Mouse (Mus musculus) ES-E14 (cell line): ENCODE data around the gene Ubtf. TPM values are rescaled to one million over a fixed set of nuclear protein-coding genes. Genes with fewer than 3 reads are reported as not detected.
A peak's percentile ranks its signal among the peaks of the same experiment; 100 is the strongest.

ENCODE experiments used
- DNase-seq: peaks from one replicate; pipeline ENCODE4 v3.0.0-alpha.2; 2013; ENCODE audit warnings: low read depth, low spot score
- H3K27ac ChIP-seq: 2 replicates; pipeline ENCODE4 v1.5.1; 2012; ENCODE audit warnings: low read depth, mild to moderate bottlenecking, low read length, moderate library complexity, mixed read lengths; ENCODE audit not compliant: poor library complexity, insufficient read depth, severe bottlenecking
- H3K36me3 ChIP-seq: 2 replicates; pipeline ENCODE4 v1.6.1; 2012; ENCODE audit warnings: mild to moderate bottlenecking, low read length, moderate library complexity, mixed read lengths; ENCODE audit not compliant: control insufficient read depth, poor library complexity, insufficient read depth, severe bottlenecking
- H3K4me1 ChIP-seq, 2 experiments: fragments of 150-350 bp in 1 of 2; sonication (generic) in 1 of 2; 2 replicates each; pipeline ENCODE4 v1.6.1; 2012; ENCODE audit warnings: low read length in 2 of 2, mild to moderate bottlenecking in 1 of 2, mixed read lengths in 1 of 2; ENCODE audit not compliant: control insufficient read depth in 2 of 2, insufficient read depth in 2 of 2, poor library complexity in 1 of 2
- H3K4me3 ChIP-seq, 2 experiments: fragments of 150-350 bp in 1 of 2; sonication (generic) in 1 of 2; 2 replicates each; pipeline ENCODE4 v1.5.1; 2012; ENCODE audit warnings: low read length in 2 of 2, low read depth in 1 of 2, mild to moderate bottlenecking in 1 of 2, mixed read lengths in 1 of 2; ENCODE audit not compliant: insufficient read depth in 1 of 2, poor library complexity in 1 of 2, severe bottlenecking in 1 of 2
- H3K9ac ChIP-seq: 2 replicates; pipeline ENCODE4 v1.6.1; 2012; ENCODE audit warnings: low read depth, mild to moderate bottlenecking, low read length, mixed read lengths; ENCODE audit not compliant: poor library complexity, insufficient read depth, severe bottlenecking
- H3K9me3 ChIP-seq: fragments of 150-350 bp; sonication (generic); 2 replicates; pipeline ENCODE4 v1.6.1; 2012; ENCODE audit warnings: low read depth, mild to moderate bottlenecking, low read length; ENCODE audit not compliant: control insufficient read depth, insufficient read depth
- CHD2 ChIP-seq: IDR thresholded peaks from 2 replicates; pipeline ENCODE4 v1.6.1; 2014; ENCODE audit warnings: mild to moderate bottlenecking, low read depth, low read length, inconsistent platforms
- HCFC1 ChIP-seq: IDR thresholded peaks from 2 replicates; pipeline ENCODE4 v1.6.1; 2012; ENCODE audit warnings: low read length, inconsistent platforms, borderline replicate concordance; ENCODE audit not compliant: insufficient read depth
- MAFK ChIP-seq: IDR thresholded peaks from 2 replicates; pipeline ENCODE4 v1.6.1; 2014; ENCODE audit warnings: mild to moderate bottlenecking, low read depth, low read length, inconsistent platforms; ENCODE audit not compliant: insufficient read depth
- ZC3H11A ChIP-seq: IDR thresholded peaks from 2 replicates; pipeline ENCODE4 v1.6.1; 2012; ENCODE audit warnings: low read depth, mild to moderate bottlenecking, inconsistent platforms, low read length, borderline replicate concordance
- ZNF384 ChIP-seq: IDR thresholded peaks from 2 replicates; pipeline ENCODE4 v1.6.1; 2012; ENCODE audit warnings: low read depth, low read length, inconsistent platforms
- in situ Hi-C, 2 experiments: fragments of 600-800 bp; cut with MboI; formaldehyde crosslinking; loops; one replicate each; pipeline ENCODE4 v1.15.1; 2025; ENCODE audit warnings: low sequenced_read_pairs in 2 of 2, inconsistent platforms in 1 of 2; ENCODE audit not compliant: unreplicated experiment in 2 of 2
- total RNA-seq: library from RNA; depleted of rRNA; stranded (reverse); fragments of 300-350 nt; gene quantifications from 2 replicates; pipeline ENCODE4 v1.2.3, GENCODE M21; 2012

Ubtf gene
- total RNA-seq, 1 experiment = 138 TPM

- Histone ChIP-seq H3K9me3 (no peaks in the 10 kb centered on the region), H3K9ac (no peak overlapping the region), H3K36me3 (no peaks in the 10 kb centered on the region), H3K27ac (no peak overlapping the region), H3K4me3 (no peak overlapping the region), H3K4me1 (peaks cover under 1 to 15% of the 10 kb centered on the region in 2 experiments; a peak in 2 of 4 replicates)
- in situ Hi-C loops = no loop called here
- TF ChIP-seq MAFK = no peak
- no peak for TF ChIP-seq ZC3H11A
- TF ChIP-seq ZNF384 = no peak
- no peak for TF ChIP-seq HCFC1
- TF ChIP-seq CHD2 = no peak
- no peak for DNase-seq
Measured at GRCm38 (mm10) chr11:102348101-102348585, 28.6 kb upstream of the Ubtf start.

GRCm38 (mm10) chr11:102347683-102348082 lies 28.1 kb upstream of the Ubtf start:
- Histone ChIP-seq H3K4me3 (no peak overlapping the region), H3K9ac (no peak overlapping the region), H3K9me3 (no peaks in the 10 kb centered on the region), H3K27ac (no peak overlapping the region), H3K36me3 (no peaks in the 10 kb centered on the region), H3K4me1 (peaks cover 2 to 11% of the 10 kb centered on the region in 2 experiments; a peak in 2 of 4 replicates)
- no peak for TF ChIP-seq ZNF384
- in situ Hi-C loops = no loop called here
- no peak for DNase-seq

- Histone ChIP-seq H3K36me3 (no peaks in the 10 kb centered on the region), H3K4me1 (peaks cover 2 to 7% of the 10 kb centered on the region in 2 experiments; a peak in 1 of 4 replicates), H3K27ac (no peak overlapping the region), H3K4me3 (no peak overlapping the region), H3K9me3 (no peaks in the 10 kb centered on the region), H3K9ac (no peak overlapping the region)
- in situ Hi-C loops = no loop called here
- TF ChIP-seq MAFK (no peak), ZC3H11A (no peak), ZNF384 (no peak), HCFC1 (no peak), CHD2 (no peak)
- no peak for DNase-seq
Measured at GRCm38 (mm10) chr11:102346926-102347325, 27.4 kb upstream of the Ubtf start.

- in situ Hi-C loops = no loop called here
- H3K36me3 ChIP-seq = no peaks in the 10 kb centered on the region
- H3K9ac ChIP-seq = no peak overlapping the region
- TF ChIP-seq ZNF384 (0 out of 2 replicates have a peak, but pooled peaks have one; percentile 53), ZC3H11A (no peak)
- peaks cover 5% of the 10 kb centered on the region in 2 experiments; a peak in 1 of 4 replicates for H3K4me1 ChIP-seq
- no peaks in the 10 kb centered on the region for H3K9me3 ChIP-seq
- H3K4me3 ChIP-seq = no peak overlapping the region
- DNase-seq = no peak
- peak overlapping the region; percentile 31; the same call in 1 of the 2 replicates for H3K27ac ChIP-seq
Measured at GRCm38 (mm10) chr11:102344458-102344857, 24.9 kb upstream of the Ubtf start.

GRCm38 (mm10) chr11:102342742-102343141 lies 23.2 kb upstream of the Ubtf start:
- in situ Hi-C loops = no loop called here
- Histone ChIP-seq H3K9me3 (no peaks in the 10 kb centered on the region), H3K9ac (no peak overlapping the region; the same call in 1 of the 2 replicates), H3K4me3 (no peak overlapping the region), H3K27ac (no peak overlapping the region), H3K36me3 (no peaks in the 10 kb centered on the region), H3K4me1 (peaks cover 11 to 13% of the 10 kb centered on the region in 2 experiments)
- TF ChIP-seq ZNF384 (no peak), ZC3H11A (no peak), HCFC1 (no peak), MAFK (no peak), CHD2 (no peak)
- no peak for DNase-seq
